Mouse (Mus musculus): ENCODE measurements around the gene Sept5. TPM values are rescaled to one million over a fixed set of nuclear protein-coding genes. Genes with fewer than 3 reads are reported as not detected.

Gene Sept5
- polyA plus RNA-seq, 1 experiment, result 3.6 TPM

DNA sequence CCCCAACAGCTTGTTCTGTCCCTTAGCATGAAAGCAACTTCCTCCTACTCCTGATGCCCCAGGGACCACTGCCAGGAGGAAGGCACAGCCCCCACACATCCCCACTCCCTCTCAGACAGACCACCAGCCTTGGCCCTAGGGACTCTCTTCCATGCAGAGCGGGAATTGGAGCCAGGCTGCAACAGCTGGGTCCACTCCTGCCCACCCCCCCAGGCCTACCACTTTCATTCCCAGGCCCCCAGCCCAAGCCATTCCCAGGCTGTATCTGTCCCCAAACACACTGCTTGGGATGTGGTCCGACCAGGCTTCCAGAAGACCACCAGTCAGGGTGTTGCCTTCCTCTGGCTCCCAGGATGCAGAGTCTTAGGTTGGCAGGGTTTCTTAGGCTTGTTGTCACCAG, 20.7 kb downstream of the Sept5 start:
- Histone ChIP-seq H3K27me3 (ENCODE audit: control insufficient read depth, insufficient read depth, low read length) (no peaks in the 10 kb centered on the region; the same call in 1 of the 2 replicates), H3K4me1 (replicated peaks; ENCODE audit: control insufficient read depth, insufficient read depth, low read length) (no peaks in the 10 kb centered on the region), H3K27ac (ENCODE audit: control insufficient read depth, insufficient read depth, low read length) (no peak overlapping the region), H3K36me3 (ENCODE audit: control insufficient read depth, insufficient read depth, low read length) (no peaks in the 10 kb centered on the region), H3K4me3 (ENCODE audit: control insufficient read depth, insufficient read depth, low read length) (no peak overlapping the region)
- TF ChIP-seq POLR2A (IDR thresholded peaks at IDR 0.05; ENCODE audit: control insufficient read depth, extremely low read depth, insufficient read depth, low read length, poor library complexity), result no peak
- no peak for TF ChIP-seq CTCF (IDR thresholded peaks at IDR 0.05; ENCODE audit: borderline replicate concordance, control insufficient read depth, extremely low read depth, insufficient read depth, low read length, poor library complexity)
- no peak for DNase-seq
- 98% methylated on average over 2 of the region's 2 CpGs for WGBS

DNA sequence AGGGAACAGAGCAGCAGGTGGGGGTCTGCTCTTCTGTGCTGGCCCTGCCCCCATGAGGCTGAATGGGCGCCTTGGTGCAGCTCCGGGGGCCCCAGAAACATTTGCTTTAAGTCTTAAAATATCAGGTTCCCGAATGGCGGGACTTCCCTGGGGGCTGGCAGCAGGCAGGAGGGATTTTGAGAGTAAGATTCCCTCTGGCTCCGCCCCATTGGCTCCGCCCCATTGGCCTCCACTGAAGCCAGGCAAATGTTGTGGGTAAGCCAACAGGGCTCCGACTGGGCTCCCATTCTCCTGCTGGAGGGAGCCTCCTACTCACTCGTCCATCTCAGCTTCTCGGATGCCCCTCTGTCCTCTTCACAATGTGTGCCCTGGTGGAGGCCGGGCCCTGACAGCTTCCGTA, 21.5 kb downstream of the Sept5 start:
- Histone ChIP-seq H3K4me3 (ENCODE audit: control insufficient read depth, insufficient read depth, low read length) (no peak overlapping the region), H3K4me1 (replicated peaks; ENCODE audit: control insufficient read depth, insufficient read depth, low read length) (no peaks in the 10 kb centered on the region), H3K27me3 (ENCODE audit: control insufficient read depth, insufficient read depth, low read length) (no peaks in the 10 kb centered on the region; the same call in 1 of the 2 replicates), H3K36me3 (ENCODE audit: control insufficient read depth, insufficient read depth, low read length) (no peaks in the 10 kb centered on the region), H3K27ac (ENCODE audit: control insufficient read depth, insufficient read depth, low read length) (no peak overlapping the region)
- WGBS, result 63% methylated on average over 11 of the region's 11 CpGs
- TF ChIP-seq POLR2A (IDR thresholded peaks at IDR 0.05; ENCODE audit: control insufficient read depth, extremely low read depth, insufficient read depth, low read length, poor library complexity) (no peak), CTCF (IDR thresholded peaks at IDR 0.05; ENCODE audit: borderline replicate concordance, control insufficient read depth, extremely low read depth, insufficient read depth, low read length, poor library complexity) (no peak)
- no peak for DNase-seq

DNA sequence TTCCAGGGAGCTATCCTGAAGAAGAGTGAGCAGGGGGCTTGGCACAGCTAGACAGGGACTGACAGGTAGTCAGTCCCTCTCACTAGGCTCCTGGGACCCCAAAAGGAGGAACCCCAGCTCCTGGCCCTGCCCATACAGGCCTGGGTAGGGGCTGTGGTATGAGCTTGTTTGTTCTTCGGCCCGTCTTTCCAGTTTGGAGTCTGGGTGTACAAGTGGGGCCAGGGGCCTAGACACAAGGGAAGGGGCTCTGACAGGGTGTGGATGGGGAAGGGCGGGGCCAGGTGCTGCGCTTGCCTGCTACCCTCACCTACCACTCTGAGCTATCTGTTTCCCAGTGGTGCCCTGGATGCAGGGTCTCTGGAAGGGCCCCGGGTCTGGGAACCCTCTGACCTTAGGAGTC, 24.0 kb downstream of the Sept5 start:
- H3K27ac ChIP-seq (ENCODE audit: control insufficient read depth, insufficient read depth, low read length), result no peak overlapping the region
- H3K4me3 ChIP-seq (ENCODE audit: control insufficient read depth, insufficient read depth, low read length), result no peak overlapping the region
- H3K36me3 ChIP-seq (ENCODE audit: control insufficient read depth, insufficient read depth, low read length), result no peaks in the 10 kb centered on the region
- no peak for DNase-seq
- 95% methylated on average over 5 of the region's 5 CpGs for whole genome bisulfite sequencing
- H3K4me1 ChIP-seq (replicated peaks; ENCODE audit: control insufficient read depth, insufficient read depth, low read length), result 0 out of 2 replicates have a peak, but pooled peaks cover 4% of the 10 kb centered on the region
- no peak for TF ChIP-seq POLR2A (IDR thresholded peaks at IDR 0.05; ENCODE audit: control insufficient read depth, extremely low read depth, insufficient read depth, low read length, poor library complexity)
- TF ChIP-seq CTCF (IDR thresholded peaks at IDR 0.05; ENCODE audit: borderline replicate concordance, control insufficient read depth, extremely low read depth, insufficient read depth, low read length, poor library complexity), result no peak
- no peaks in the 10 kb centered on the region; the same call in 1 of the 2 replicates for H3K27me3 ChIP-seq (ENCODE audit: control insufficient read depth, insufficient read depth, low read length)

DNA sequence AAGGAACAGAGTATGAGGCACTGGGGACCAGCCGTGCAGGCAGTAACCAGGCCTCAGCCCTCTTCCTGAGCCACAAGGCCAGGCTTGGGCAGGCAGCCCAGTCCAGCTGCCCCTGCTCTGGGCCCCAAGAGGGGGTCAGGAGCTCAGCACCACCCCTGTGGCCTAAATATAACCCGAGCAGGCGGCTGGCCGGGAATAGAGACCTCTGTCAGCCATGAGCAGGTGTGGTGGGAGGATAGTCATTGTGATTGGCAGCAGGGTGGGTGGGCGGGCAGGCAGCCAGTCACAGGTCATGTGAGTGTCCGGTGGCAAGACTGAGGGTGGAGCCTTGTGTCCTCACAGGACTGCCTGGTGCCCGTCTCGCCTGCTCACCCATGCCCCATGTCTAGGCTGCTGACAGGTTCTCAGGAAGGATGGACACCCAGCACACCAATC, 25.5 kb downstream of the Sept5 start:
- TF ChIP-seq POLR2A (IDR thresholded peaks at IDR 0.05; ENCODE audit: control insufficient read depth, extremely low read depth, insufficient read depth, low read length, poor library complexity), result no peak
- TF ChIP-seq CTCF (IDR thresholded peaks at IDR 0.05; ENCODE audit: borderline replicate concordance, control insufficient read depth, extremely low read depth, insufficient read depth, low read length, poor library complexity), result no peak
- WGBS, result 90% methylated on average over 8 of the region's 8 CpGs
- Histone ChIP-seq H3K4me3 (ENCODE audit: control insufficient read depth, insufficient read depth, low read length) (no peak overlapping the region), H3K36me3 (ENCODE audit: control insufficient read depth, insufficient read depth, low read length) (no peaks in the 10 kb centered on the region), H3K4me1 (replicated peaks; ENCODE audit: control insufficient read depth, insufficient read depth, low read length) (0 out of 2 replicates have a peak, but pooled peaks cover 4% of the 10 kb centered on the region), H3K27me3 (ENCODE audit: control insufficient read depth, insufficient read depth, low read length) (no peaks in the 10 kb centered on the region; the same call in 1 of the 2 replicates), H3K27ac (ENCODE audit: control insufficient read depth, insufficient read depth, low read length) (no peak overlapping the region)
- no peak for DNase-seq

DNA sequence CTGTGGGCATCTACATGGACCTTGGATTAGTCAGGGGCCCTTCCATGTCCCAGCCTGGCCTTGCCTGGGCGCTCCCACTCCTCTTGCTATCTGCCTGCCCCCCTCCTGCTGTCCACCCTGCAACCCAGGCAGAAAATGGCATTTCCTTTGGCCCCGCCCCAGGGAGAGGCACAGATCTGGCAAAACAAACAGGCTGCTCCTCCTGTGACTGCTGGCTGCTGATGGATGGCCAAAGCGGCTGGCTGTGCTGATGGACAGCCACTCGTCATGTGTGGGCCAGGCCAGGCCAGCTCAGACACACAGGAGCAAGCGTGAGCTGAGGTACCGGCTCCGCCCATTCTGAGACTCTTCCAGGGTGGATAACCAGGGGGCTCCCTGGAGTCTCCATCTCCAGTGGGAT, 28.3 kb downstream of the Sept5 start:
- no peaks in the 10 kb centered on the region for H3K36me3 ChIP-seq (ENCODE audit: control insufficient read depth, insufficient read depth, low read length)
- H3K27ac ChIP-seq (ENCODE audit: control insufficient read depth, insufficient read depth, low read length), result no peak overlapping the region
- H3K4me3 ChIP-seq (ENCODE audit: control insufficient read depth, insufficient read depth, low read length), result no peak overlapping the region
- WGBS, result 95% methylated on average over 7 of the region's 7 CpGs
- H3K4me1 ChIP-seq (replicated peaks; ENCODE audit: control insufficient read depth, insufficient read depth, low read length), result 0 out of 2 replicates have a peak, but pooled peaks cover 4% of the 10 kb centered on the region
- no peak for DNase-seq
- H3K27me3 ChIP-seq (ENCODE audit: control insufficient read depth, insufficient read depth, low read length), result no peaks in the 10 kb centered on the region; the same call in 1 of the 2 replicates
- TF ChIP-seq POLR2A (IDR thresholded peaks at IDR 0.05; ENCODE audit: control insufficient read depth, extremely low read depth, insufficient read depth, low read length, poor library complexity) (no peak), CTCF (IDR thresholded peaks at IDR 0.05; ENCODE audit: borderline replicate concordance, control insufficient read depth, extremely low read depth, insufficient read depth, low read length, poor library complexity) (no peak)

DNA sequence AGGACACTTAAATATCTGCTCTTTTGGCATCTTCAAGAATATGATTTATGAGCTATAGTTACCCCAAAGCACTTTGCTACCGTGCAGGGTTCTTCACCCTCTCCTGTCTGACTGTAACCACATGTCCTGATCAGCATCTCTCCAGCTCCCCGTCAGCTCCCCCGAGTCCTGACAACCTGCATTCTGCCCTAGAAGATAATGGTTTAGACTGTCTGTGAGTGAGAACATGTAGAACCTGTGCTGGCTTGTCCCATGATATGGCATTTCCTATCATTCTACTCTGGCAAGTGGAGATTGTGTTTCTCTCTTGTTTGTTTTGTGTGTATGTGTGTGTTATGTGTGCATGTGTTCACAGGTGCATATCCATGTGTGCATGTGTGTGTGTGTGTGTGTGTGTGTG, 31.7 kb downstream of the Sept5 start:
- 76% methylated on average over 3 of the region's 3 CpGs for WGBS
- no peak for DNase-seq
- Histone ChIP-seq H3K27ac (ENCODE audit: control insufficient read depth, insufficient read depth, low read length) (no peak overlapping the region), H3K36me3 (ENCODE audit: control insufficient read depth, insufficient read depth, low read length) (no peaks in the 10 kb centered on the region), H3K27me3 (ENCODE audit: control insufficient read depth, insufficient read depth, low read length) (no peaks in the 10 kb centered on the region; the same call in 1 of the 2 replicates), H3K4me3 (ENCODE audit: control insufficient read depth, insufficient read depth, low read length) (no peak overlapping the region), H3K4me1 (replicated peaks; ENCODE audit: control insufficient read depth, insufficient read depth, low read length) (0 out of 2 replicates have a peak, but pooled peaks cover 4% of the 10 kb centered on the region)
- TF ChIP-seq CTCF (IDR thresholded peaks at IDR 0.05; ENCODE audit: borderline replicate concordance, control insufficient read depth, extremely low read depth, insufficient read depth, low read length, poor library complexity) (no peak), POLR2A (IDR thresholded peaks at IDR 0.05; ENCODE audit: control insufficient read depth, extremely low read depth, insufficient read depth, low read length, poor library complexity) (no peak)

DNA sequence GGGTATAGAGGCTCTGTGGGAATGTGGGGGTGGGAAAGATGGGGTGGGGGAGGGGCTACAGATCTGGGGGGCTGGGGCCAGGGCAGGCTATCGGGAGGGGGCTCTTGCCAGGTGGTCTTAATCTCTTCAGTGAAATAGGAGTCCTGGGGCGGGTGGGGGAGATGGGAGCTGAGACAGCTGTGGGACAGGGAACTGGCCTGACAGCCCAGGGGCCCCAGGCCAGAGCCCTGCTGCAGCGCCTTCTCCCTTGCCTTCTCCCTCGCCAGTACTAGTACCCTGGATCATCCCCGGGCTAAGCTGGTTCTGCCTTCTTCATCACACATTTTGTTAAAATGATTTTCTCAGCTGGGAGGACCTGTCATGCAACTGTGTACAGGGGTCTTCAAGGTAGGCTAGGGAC, 33.5 kb downstream of the Sept5 start:
- WGBS, result 83% methylated on average over 5 of the region's 5 CpGs

More for the DNA sequence above, 33.5 kb downstream of the Sept5 start:
- H3K27ac ChIP-seq (ENCODE audit: control insufficient read depth, insufficient read depth, low read length), result no peak overlapping the region
- H3K36me3 ChIP-seq (ENCODE audit: control insufficient read depth, insufficient read depth, low read length), result no peaks in the 10 kb centered on the region
- no peak for DNase-seq
- H3K4me1 ChIP-seq (replicated peaks; ENCODE audit: control insufficient read depth, insufficient read depth, low read length), result peaks cover 7% of the 10 kb centered on the region
- H3K27me3 ChIP-seq (ENCODE audit: control insufficient read depth, insufficient read depth, low read length), result peaks cover 6% of the 10 kb centered on the region; the same call in 1 of the 2 replicates
- no peak overlapping the region for H3K4me3 ChIP-seq (ENCODE audit: control insufficient read depth, insufficient read depth, low read length)
- TF ChIP-seq CTCF (IDR thresholded peaks at IDR 0.05; ENCODE audit: borderline replicate concordance, control insufficient read depth, extremely low read depth, insufficient read depth, low read length, poor library complexity), result no peak
- TF ChIP-seq POLR2A (IDR thresholded peaks at IDR 0.05; ENCODE audit: control insufficient read depth, extremely low read depth, insufficient read depth, low read length, poor library complexity), result no peak

Measured in thymus, adult 2 months (tissue).